Mouse (Mus musculus) ovary, postnatal 10 days (tissue): ENCODE measurements around the gene Polr2a.
"Not testable (repeated sequence)": the region's sequence is repeated elsewhere in the genome, so short reads cannot be mapped to it uniquely, and the experiment has no call there.

Experiments
- DNase-seq: peaks from one replicate; pipeline ENCODE4 v3.0.0; 2022; ENCODE audit warnings: low spot score

Gene Polr2a

GRCm38 (mm10) chr11:69752686-69753085, 5.8 kb downstream of the Polr2a start:
- no peak for DNase-seq

GRCm38 (mm10) chr11:69751635-69752034, 6.8 kb downstream of the Polr2a start:
- no peak for DNase-seq

GRCm38 (mm10) chr11:69731408-69731807, 27.0 kb downstream of the Polr2a start:
- not testable (repeated sequence) for DNase-seq

GRCm38 (mm10) chr11:69729063-69729462, 29.4 kb downstream of the Polr2a start:
- DNase-seq: no peak

- DNase-seq: no peak
Observed at GRCm38 (mm10) chr11:69725951-69726350, 32.5 kb downstream of the Polr2a start.

GRCm38 (mm10) chr11:69723074-69723473, 35.4 kb downstream of the Polr2a start:
- DNase-seq: no peak

- DNase-seq: no peak
Observed at GRCm38 (mm10) chr11:69720852-69721251, 37.6 kb downstream of the Polr2a start.

GRCm38 (mm10) chr11:69719423-69719822, 39.0 kb downstream of the Polr2a start:
- DNase-seq: no peak

GRCm38 (mm10) chr11:69718661-69719060, 39.8 kb downstream of the Polr2a start:
- DNase-seq: no peak

GRCm38 (mm10) chr11:69716953-69717352, 41.5 kb downstream of the Polr2a start:
- no peak for DNase-seq

- no peak for DNase-seq
Observed at GRCm38 (mm10) chr11:69715929-69716328, 42.5 kb downstream of the Polr2a start.

GRCm38 (mm10) chr11:69715482-69715881, 43.0 kb downstream of the Polr2a start:
- DNase-seq: no peak

GRCm38 (mm10) chr11:69714636-69715329, 43.7 kb downstream of the Polr2a start:
- DNase-seq: no peak

GRCm38 (mm10) chr11:69712954-69713672, 45.3 kb downstream of the Polr2a start:
- DNase-seq: no peak

- DNase-seq: no peak
Observed at GRCm38 (mm10) chr11:69711082-69711481, 47.4 kb downstream of the Polr2a start.

- DNase-seq: no peak
Observed at GRCm38 (mm10) chr11:69710470-69710869, 48.0 kb downstream of the Polr2a start.

GRCm38 (mm10) chr11:69709554-69710446, 48.6 kb downstream of the Polr2a start:
- DNase-seq: no peak

GRCm38 (mm10) chr11:69708614-69709265, 49.7 kb downstream of the Polr2a start:
- no peak for DNase-seq

- DNase-seq: no peak
Observed at GRCm38 (mm10) chr11:69707873-69708381, 50.5 kb downstream of the Polr2a start.

- DNase-seq: no peak
Observed at GRCm38 (mm10) chr11:69707480-69707847, 51.0 kb downstream of the Polr2a start.

GRCm38 (mm10) chr11:69706775-69707479, 51.5 kb downstream of the Polr2a start:
- no peak for DNase-seq
